Mouse (Mus musculus) telencephalon, adult 2 months (tissue): ENCODE results near the gene Cd82.

ENCODE experiments used
- DNase-seq: peaks from one replicate; pipeline ENCODE4 v3.0.0-alpha.2; 2011; ENCODE audit warnings: low read depth, low spot score

Cd82 gene

GRCm38 (mm10) chr2:93466314-93466713 lies 3.4 kb upstream of the Cd82 start:
- DNase-seq: no peak

GRCm38 (mm10) chr2:93461869-93462714 lies 848 bp downstream of the Cd82 start:
- peak; percentile 68 for DNase-seq

GRCm38 (mm10) chr2:93460786-93461469 lies 2.0 kb downstream of the Cd82 start:
- no peak for DNase-seq

GRCm38 (mm10) chr2:93459208-93459920 lies 3.6 kb downstream of the Cd82 start:
- no peak for DNase-seq

DNA sequence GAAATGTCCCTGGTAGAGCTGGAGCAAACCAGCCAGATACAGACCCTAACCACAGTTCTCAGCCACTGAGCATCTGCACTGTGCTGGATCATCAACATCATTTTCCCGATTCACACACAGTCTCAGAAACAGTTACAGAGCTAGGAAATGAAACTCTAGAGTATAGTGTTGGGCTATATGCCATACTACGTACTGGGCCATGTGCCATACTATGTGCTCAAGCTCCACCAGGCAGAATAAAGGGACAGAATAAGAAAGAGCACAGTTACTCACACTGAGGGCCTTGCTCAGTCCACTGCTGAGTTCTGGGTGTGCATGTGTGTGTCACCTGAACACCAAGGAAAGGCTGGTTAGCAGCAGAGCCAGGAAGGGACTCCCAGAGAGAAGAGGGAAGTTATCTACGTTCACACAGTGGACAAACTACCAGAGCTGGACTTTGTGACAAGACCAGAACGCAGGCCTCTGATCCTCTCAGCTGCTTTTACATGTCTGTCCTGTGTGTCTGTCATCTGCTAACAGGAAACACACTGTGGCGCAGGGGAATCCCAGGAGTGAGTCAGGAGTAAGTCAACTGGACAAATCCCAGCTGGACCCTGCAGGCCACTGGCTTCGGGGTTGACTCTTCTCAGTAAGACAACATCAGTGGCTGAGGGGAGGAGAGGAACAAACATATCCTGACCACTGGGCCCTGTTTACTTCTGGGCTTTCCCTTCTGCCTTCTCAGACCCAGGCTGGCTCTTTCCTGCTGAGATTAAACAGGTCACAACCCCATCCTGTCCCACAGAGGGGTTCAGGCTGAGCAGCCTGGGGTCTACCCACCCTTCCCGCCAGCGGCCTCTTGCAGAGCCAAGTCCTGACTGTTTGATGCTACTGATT lies 4.4 kb downstream of the Cd82 start:
- DNase-seq: no peak

- DNase-seq: no peak
Observed at GRCm38 (mm10) chr2:93457426-93458130, 5.4 kb downstream of the Cd82 start.

DNA sequence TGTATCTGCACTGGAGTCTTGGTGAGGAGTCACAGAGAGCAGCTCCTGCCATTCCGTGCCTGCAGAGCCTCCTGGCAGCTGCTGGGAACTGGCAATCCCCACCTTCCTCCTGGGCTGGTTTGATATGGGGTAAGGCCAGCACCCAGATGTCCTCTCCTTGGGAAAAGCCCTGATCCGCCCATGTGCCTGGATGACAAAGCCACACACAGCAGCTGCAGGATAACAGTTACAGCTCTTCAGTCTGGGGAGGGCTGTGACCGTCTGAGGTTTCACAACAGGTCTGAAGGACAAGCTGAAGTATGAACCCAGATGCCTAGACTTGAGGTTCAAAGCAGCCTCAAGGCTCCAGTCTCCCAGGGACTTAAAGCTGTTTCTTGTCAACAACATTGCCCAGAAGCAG lies 6.8 kb downstream of the Cd82 start:
- no peak for DNase-seq

GRCm38 (mm10) chr2:93454817-93455591 lies 7.9 kb downstream of the Cd82 start:
- no peak for DNase-seq

DNA sequence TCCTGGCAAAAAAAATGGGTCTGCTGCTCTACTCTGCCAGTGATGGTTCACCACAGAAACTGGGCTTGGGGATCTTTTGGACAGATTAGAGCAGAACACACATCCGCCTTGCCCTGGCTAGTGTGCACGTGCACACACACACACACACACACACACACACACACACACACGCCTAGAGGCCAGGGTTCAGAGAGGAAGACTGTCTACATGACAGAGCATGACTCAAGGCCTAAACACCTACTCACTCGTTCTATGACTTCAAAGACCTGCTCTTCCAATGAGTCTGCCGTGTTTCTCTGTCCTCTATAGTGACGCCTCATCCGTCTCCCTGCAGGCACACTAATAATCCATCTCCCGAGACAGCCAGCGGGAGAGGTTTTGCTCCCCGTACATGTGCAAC lies 8.6 kb downstream of the Cd82 start:
- no peak for DNase-seq

DNA sequence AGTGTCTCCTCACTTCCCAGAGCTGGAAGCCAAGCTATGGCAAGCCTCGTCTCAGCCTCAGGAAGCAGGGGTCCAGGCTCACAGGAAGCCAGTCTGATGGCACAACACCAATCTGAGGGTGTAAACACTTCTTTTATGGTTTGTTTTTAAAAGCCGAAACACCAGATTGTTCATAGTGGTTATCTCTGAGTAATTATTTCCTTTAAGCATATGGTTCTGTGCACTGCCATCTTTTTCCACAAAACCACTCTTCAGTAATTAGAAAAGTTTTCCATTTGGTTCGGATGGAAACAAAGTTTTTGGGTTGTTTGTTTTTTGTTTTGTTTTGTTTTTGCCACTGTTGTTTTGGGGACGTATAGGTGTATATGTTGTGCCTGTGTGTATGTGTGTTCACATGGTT lies 9.9 kb downstream of the Cd82 start:
- DNase-seq: no peak

DNA sequence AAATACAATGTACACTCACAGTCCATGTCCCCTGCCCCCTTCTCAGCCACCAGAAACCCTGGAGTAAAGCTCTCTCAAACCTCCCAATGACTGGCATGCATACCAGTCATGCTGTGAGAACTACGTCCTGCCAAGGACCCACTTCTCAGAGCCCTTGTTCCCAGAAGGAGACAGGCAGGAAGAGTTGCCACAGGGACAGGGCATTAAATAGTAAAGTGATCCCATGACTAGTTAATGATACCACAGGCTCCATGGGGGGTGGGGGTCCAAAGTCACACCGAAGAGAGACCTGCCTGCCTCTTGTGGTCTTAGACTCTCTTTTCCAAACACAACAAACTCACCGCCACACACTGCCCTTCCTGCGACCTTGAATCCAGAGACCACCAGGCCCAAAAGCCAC lies 10.4 kb downstream of the Cd82 start:
- no peak for DNase-seq

- no peak for DNase-seq
Observed at GRCm38 (mm10) chr2:93452057-93452456, 10.9 kb downstream of the Cd82 start.

DNA sequence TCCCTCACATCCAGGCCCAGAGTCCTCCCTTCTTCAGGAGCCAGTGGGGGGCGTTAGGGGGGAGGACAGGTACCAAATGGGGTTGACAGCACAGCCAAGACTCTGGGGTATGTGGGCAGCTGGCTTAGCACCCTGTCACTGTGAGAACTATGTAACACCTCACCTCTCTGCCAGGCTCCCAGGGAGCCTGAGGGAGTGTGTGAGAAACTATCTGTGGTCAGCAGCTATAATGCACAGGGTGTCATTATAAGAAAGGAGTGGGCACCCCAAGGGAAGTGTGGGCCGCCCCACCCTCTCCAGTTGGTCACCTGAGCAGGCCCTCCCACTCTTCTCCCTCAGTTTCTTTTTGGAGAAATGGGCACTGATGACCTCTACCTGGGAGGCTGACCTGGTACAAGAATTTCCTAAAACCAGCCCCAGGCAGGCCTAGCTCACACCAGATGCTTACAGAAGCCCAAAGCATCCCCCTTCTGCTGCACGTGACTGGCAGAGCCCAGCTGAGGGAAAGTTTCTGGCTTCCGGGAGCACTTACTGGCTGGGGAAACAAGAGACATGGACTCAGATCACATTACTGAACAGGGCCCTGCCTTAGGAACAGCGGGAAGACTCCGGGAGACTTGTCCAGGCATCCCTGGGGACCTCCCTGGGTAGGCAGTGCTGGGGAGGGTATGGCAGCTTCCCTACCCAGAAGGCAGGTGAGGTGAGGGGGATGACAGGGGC lies 11.6 kb downstream of the Cd82 start:
- no peak for DNase-seq

GRCm38 (mm10) chr2:93450695-93451094 lies 12.2 kb downstream of the Cd82 start:
- no peak for DNase-seq

DNA sequence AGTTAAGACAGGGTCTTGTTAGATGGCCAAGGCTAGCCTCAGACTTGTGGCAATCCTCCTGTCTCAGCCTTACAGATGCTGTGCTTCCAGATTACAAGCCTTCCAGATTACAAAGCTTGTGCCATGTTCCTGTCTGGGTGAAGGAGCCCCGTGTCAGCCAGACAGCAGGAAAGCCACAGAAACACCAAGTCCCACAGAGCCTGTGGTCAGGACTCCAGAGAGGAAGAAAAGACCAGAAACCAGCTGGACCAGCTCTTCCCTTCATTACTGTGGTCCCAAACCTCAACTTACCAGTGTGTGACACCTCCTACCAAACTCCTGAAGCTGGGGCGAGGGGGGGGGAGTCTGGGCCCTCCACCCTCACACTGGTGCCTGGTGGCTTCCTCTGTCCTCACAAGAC lies 13.3 kb downstream of the Cd82 start:
- DNase-seq: no peak

DNA sequence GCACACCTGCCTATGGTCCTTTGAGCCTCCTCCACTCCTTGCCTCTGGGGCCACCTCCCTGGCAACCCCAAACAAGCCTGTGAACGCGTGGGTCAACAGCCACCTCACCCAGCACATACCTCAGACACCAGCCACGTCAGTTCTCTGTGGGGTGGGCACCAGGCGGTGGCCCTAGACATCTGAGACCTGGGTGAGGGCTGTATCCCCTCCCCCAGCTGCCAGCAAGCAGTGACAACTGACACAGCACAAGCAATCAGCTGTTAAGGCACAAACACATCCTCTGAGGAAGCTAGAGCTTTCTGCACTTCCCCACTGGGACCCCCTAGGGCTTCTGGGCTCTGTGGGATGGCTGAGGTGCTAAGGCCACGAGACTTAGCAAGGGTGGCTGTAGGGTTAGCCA lies 14.2 kb downstream of the Cd82 start:
- DNase-seq: no peak

- no peak for DNase-seq
Observed at GRCm38 (mm10) chr2:93447500-93448249, 15.3 kb downstream of the Cd82 start.

DNA sequence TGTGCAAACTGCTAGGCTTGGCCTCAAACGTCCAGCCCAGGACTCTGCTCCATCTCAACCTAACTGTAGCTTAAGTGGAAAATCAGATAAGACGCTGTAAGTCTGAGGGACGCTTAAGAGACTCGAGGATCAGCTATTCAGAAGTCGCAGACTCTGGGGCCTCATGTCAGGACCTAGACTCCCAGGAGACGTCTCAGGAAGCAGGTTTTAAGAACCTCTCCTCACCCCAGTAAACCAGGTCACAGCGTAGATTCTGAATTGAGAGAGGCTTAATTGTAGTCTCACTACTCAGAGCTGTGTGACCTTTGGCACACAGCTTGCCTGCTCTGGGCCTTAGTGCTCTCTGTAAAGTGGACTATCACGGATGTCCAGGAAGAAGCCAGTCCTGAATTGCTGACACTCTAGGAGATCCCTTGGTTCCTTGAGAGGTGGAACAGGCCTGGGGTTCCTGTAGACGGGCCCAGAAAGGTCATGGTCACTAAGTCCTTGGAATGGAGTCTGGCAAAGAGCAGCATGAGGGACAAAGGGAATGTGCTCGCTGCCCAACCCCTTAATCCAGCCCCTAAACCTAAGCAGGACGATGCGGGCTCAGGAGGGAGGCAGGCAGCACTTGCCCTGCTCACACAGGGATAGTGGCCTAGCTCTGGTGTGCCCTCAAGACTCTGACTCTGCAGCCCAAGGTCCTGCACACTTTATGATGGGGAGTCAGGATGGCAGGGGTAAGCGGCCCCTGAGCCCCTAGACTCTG lies 16.2 kb downstream of the Cd82 start:
- DNase-seq: no peak
